Mouse (Mus musculus): ENCODE measurements around the gene Fam210b.
"Not testable (repeated sequence)": the region's sequence is repeated elsewhere in the genome, so short reads cannot be mapped to it uniquely, and the experiment has no call there.

Gene Fam210b

GRCm38 (mm10) chr2:172345258-172345738 lies at the start of gene Fam210b:
Fam210b (plus strand) TSS chr2:172345565.
- peak; percentile 99 for DNase-seq

GRCm38 (mm10) chr2:172298083-172298482 lies 47.3 kb upstream of the Fam210b start:
- no peak for DNase-seq

GRCm38 (mm10) chr2:172298542-172298941 lies 46.8 kb upstream of the Fam210b start:
- no peak for DNase-seq

- no peak for DNase-seq
Measured at GRCm38 (mm10) chr2:172299126-172299921, 46.0 kb upstream of the Fam210b start.

- no peak for DNase-seq
Measured at GRCm38 (mm10) chr2:172302396-172302795, 43.0 kb upstream of the Fam210b start.

GRCm38 (mm10) chr2:172304118-172304708 lies 41.2 kb upstream of the Fam210b start:
- DNase-seq = no peak

GRCm38 (mm10) chr2:172305546-172305945 lies 39.8 kb upstream of the Fam210b start:
- DNase-seq = not testable (repeated sequence)

- no peak for DNase-seq
Measured at GRCm38 (mm10) chr2:172306544-172306943, 38.8 kb upstream of the Fam210b start.

- no peak for DNase-seq
Measured at GRCm38 (mm10) chr2:172311731-172312130, 33.6 kb upstream of the Fam210b start.

GRCm38 (mm10) chr2:172320878-172321277 lies 24.5 kb upstream of the Fam210b start:
- DNase-seq = peak; percentile 60

- DNase-seq = no peak
Measured at GRCm38 (mm10) chr2:172328248-172328647, 17.1 kb upstream of the Fam210b start.

- DNase-seq = peak; percentile 48
Measured at GRCm38 (mm10) chr2:172329179-172329578, 16.2 kb upstream of the Fam210b start.

- DNase-seq = no peak
Measured at GRCm38 (mm10) chr2:172338206-172338942, 7.0 kb upstream of the Fam210b start.

GRCm38 (mm10) chr2:172340936-172341335 lies 4.4 kb upstream of the Fam210b start:
- DNase-seq = no peak

GRCm38 (mm10) chr2:172341606-172342005 lies 3.8 kb upstream of the Fam210b start:
- no peak for DNase-seq

- peak; percentile 30 for DNase-seq
Measured at GRCm38 (mm10) chr2:172343751-172344150, 1.6 kb upstream of the Fam210b start.

GRCm38 (mm10) chr2:172344669-172345068 lies 696 bp upstream of the Fam210b start:
- no peak for DNase-seq

- peak; percentile 59 for DNase-seq
Measured at GRCm38 (mm10) chr2:172346034-172346929, 917 bp downstream of the Fam210b start.

GRCm38 (mm10) chr2:172346933-172347611 lies 1.7 kb downstream of the Fam210b start:
- DNase-seq = no peak

- DNase-seq = peak; percentile 78
Measured at GRCm38 (mm10) chr2:172348297-172348950, 3.1 kb downstream of the Fam210b start.

GRCm38 (mm10) chr2:172349776-172350175 lies 4.4 kb downstream of the Fam210b start:
- no peak for DNase-seq

Data from lung, postnatal 36 days (tissue).